8 mouse cellular contexts compared by ENCODE assay signal in genomic region chr7:16990006-16990744, GRCm38 (mm10). TPM values are rescaled to one million over a fixed set of nuclear protein-coding genes. Genes with fewer than 3 reads are reported as not detected.
DNase-seq lines count a peak whose midpoint lies in the region; ATAC-seq and TF ChIP-seq lines count a peak whose summit lies in the region.

No protein-coding gene starts in this region.

- H3K9me3 ChIP-seq in forebrain, postnatal 0 days (ENCODE audit: low read length), result no peaks in the 10 kb centered on the region
- H3K9me3 ChIP-seq in liver, embryonic 14.5 days (ENCODE audit: control insufficient read depth, low read length), result no peaks in the 10 kb centered on the region

- H3K4me2 ChIP-seq in forebrain, postnatal 0 days (ENCODE audit: low read depth), result no peak overlapping the region
- H3K4me2 ChIP-seq in liver, embryonic 14.5 days (ENCODE audit: low read depth), result peak overlapping the region; percentile 28; the same call in 1 of the 2 replicates

- peaks cover 16% of the 10 kb centered on the region for H3K4me1 ChIP-seq in forebrain, postnatal 0 days (ENCODE audit: insufficient read depth)
- H3K4me1 ChIP-seq in liver, embryonic 14.5 days (replicated peaks; ENCODE audit: control insufficient read depth in 2 of 2, insufficient read depth in 2 of 2, low read length in 1 of 2), result peaks cover 0 to 22% of the 10 kb centered on the region in 2 experiments; a peak in 2 of 4 replicates

- no peaks in the 10 kb centered on the region for H3K27me3 ChIP-seq in forebrain, postnatal 0 days (ENCODE audit: insufficient read depth, low read length)
- peaks cover 2% of the 10 kb centered on the region; the same call in 1 of the 2 replicates for H3K27me3 ChIP-seq in liver, embryonic 14.5 days (ENCODE audit: control insufficient read depth, insufficient read depth, low read length)

- DNase-seq in adrenal gland, postnatal 14 days, result peak; percentile 59
- no peak for DNase-seq in adrenal gland, adult 18-20 months (ENCODE audit: low spot score in 2 of 2)
- DNase-seq in forebrain, postnatal 0 days, result no peak
- DNase-seq in liver, embryonic 14.5 days (ENCODE audit: low read depth in 3 of 3, low spot score in 3 of 3), result no peak
- peak; percentile 62 for DNase-seq in thymus, postnatal 14 days
- no peak for DNase-seq in urinary bladder, postnatal 14 days (ENCODE audit: low spot score)
- no peak for DNase-seq in yolk sac, embryonic 10.5 days (ENCODE audit: low spot score)

- no peak for TF ChIP-seq EP300 in liver, embryonic 14.5 days (IDR thresholded peaks at IDR 0.05; ENCODE audit: low read depth)

- peak; percentile 86 for ATAC-seq in CD4-positive, CD25-positive, alpha-beta regulatory T cell, adult 4 months
- no peak for ATAC-seq in forebrain, postnatal 0 days
- no peak for ATAC-seq in liver, embryonic 14.5 days (ENCODE audit: insufficient read depth)

- H3K4me3 ChIP-seq in forebrain, postnatal 0 days (ENCODE audit: low read depth, low read length), result no peak overlapping the region
- H3K4me3 ChIP-seq in liver, embryonic 14.5 days (ENCODE audit: insufficient read depth in 1 of 2, low read depth in 2 of 2, low read length in 2 of 2), result no peak overlapping the region

- TF ChIP-seq CTCF in forebrain, postnatal 0 days (IDR thresholded peaks at IDR 0.05; ENCODE audit: low read depth), result no peak
- TF ChIP-seq CTCF in liver, embryonic 14.5 days (IDR thresholded peaks at IDR 0.05; ENCODE audit: low read depth), result no peak

- 31% methylated on average over 15 of the region's 15 CpGs for WGBS in forebrain, postnatal 0 days
- WGBS in liver, embryonic 14.5 days (ENCODE audit: insufficient replicate concordance), result 18% methylated on average over 15 of the region's 15 CpGs

- H3K27ac ChIP-seq in forebrain, postnatal 0 days (ENCODE audit: low read depth, low read length), result peak overlapping the region; percentile 64
- H3K27ac ChIP-seq in liver, embryonic 14.5 days, result no peak overlapping the region

- H3K36me3 ChIP-seq in forebrain, postnatal 0 days (ENCODE audit: insufficient read depth), result no peaks in the 10 kb centered on the region
- no peaks in the 10 kb centered on the region for H3K36me3 ChIP-seq in liver, embryonic 14.5 days (replicated peaks; ENCODE audit: control insufficient read depth, insufficient read depth, low read depth)

- no peak overlapping the region for H3K9ac ChIP-seq in forebrain, postnatal 0 days
- H3K9ac ChIP-seq in liver, embryonic 14.5 days (replicated peaks), result peak overlapping the region; percentile 6; the same call in 1 of the 2 replicates

RNA-seq across cellular contexts. Expression of gene Ccdc8, which starts 2.3 kb away (rescaled TPM):
- total RNA-seq in adrenal gland, postnatal 14 days (2021), result 18.4 and 20.9 TPM in 2 replicates
- total RNA-seq in adrenal gland, adult 18-20 months (2021), result 10 to 100 TPM; 18.3 TPM
- polyA plus RNA-seq in CD4-positive, CD25-positive, alpha-beta regulatory T cell, adult 4 months (2017; shearing (Covaris generic)), result under 1 TPM in 1 of 2 experiments, not detected in 1; 0.20 TPM
- total RNA-seq in forebrain, postnatal 0 days (2014; rRNA removed), result 4.0 and 5.2 TPM in 2 replicates
- 1.5 and 2.0 TPM in 2 replicates for polyA plus RNA-seq in forebrain, postnatal 0 days (2015; fragmentation: Nextera tagmentation; extraction: Ambion mirVana)
- 2.0 and 2.7 TPM in 2 replicates for polyA plus RNA-seq in liver, embryonic 14.5 days (2012; rRNA removed)
- polyA plus RNA-seq in liver, embryonic 14.5 days (2014; fragmentation: Nextera tagmentation; extraction: Ambion mirVana), result 1.5 and 2.3 TPM in 2 replicates

RNA-seq across cellular contexts. Expression of gene Gm42372, which starts 7.3 kb away (rescaled TPM):
- total RNA-seq in adrenal gland, postnatal 14 days (2021), result 1.3 and 1.6 TPM in 2 replicates
- 1 to 10 TPM; 1.6 to 2.0 TPM for total RNA-seq in adrenal gland, adult 18-20 months (2021)
- polyA plus RNA-seq in CD4-positive, CD25-positive, alpha-beta regulatory T cell, adult 4 months (2017; shearing (Covaris generic)), result 1 to 10 TPM; 4.8 to 4.9 TPM
- total RNA-seq in forebrain, postnatal 0 days (2014; rRNA removed), result 34.9 and 40.0 TPM in 2 replicates
- polyA plus RNA-seq in forebrain, postnatal 0 days (2015; fragmentation: Nextera tagmentation; extraction: Ambion mirVana), result 4.0 and 5.9 TPM in 2 replicates
- 0.01 and 0.02 TPM in 2 replicates for polyA plus RNA-seq in liver, embryonic 14.5 days (2012; rRNA removed)
- polyA plus RNA-seq in liver, embryonic 14.5 days (2014; fragmentation: Nextera tagmentation; extraction: Ambion mirVana), result 0.03 and 0.04 TPM in 2 replicates

RNA-seq across cellular contexts. Expression of gene Pnmal1, which starts 30.7 kb away (rescaled TPM):
- 4.6 and 5.6 TPM in 2 replicates for total RNA-seq in adrenal gland, postnatal 14 days (2021)
- total RNA-seq in adrenal gland, adult 18-20 months (2021), result 1 to 10 TPM; 3.5 to 4.0 TPM
- polyA plus RNA-seq in CD4-positive, CD25-positive, alpha-beta regulatory T cell, adult 4 months (2017; shearing (Covaris generic)), result not detected
- total RNA-seq in forebrain, postnatal 0 days (2014; rRNA removed), result 53.4 and 64.8 TPM in 2 replicates
- 51.1 and 61.5 TPM in 2 replicates for polyA plus RNA-seq in forebrain, postnatal 0 days (2015; fragmentation: Nextera tagmentation; extraction: Ambion mirVana)
- 0.01 and 0.03 TPM in 2 replicates for polyA plus RNA-seq in liver, embryonic 14.5 days (2012; rRNA removed)
- polyA plus RNA-seq in liver, embryonic 14.5 days (2014; fragmentation: Nextera tagmentation; extraction: Ambion mirVana), result 0.03 TPM in 1 of 2 replicates, not detected in the other

RNA-seq across cellular contexts. Expression of gene Ppp5c, which starts 37.5 kb away (rescaled TPM):
- total RNA-seq in adrenal gland, postnatal 14 days (2021), result 90.9 and 93.2 TPM in 2 replicates
- total RNA-seq in adrenal gland, adult 18-20 months (2021), result 10 to 100 TPM; 88.9 to 95.2 TPM
- 10 to 100 TPM; 56.6 to 76.0 TPM for polyA plus RNA-seq in CD4-positive, CD25-positive, alpha-beta regulatory T cell, adult 4 months (2017; shearing (Covaris generic))
- total RNA-seq in forebrain, postnatal 0 days (2014; rRNA removed), result 56.6 and 65.7 TPM in 2 replicates
- 129 and 137 TPM in 2 replicates for polyA plus RNA-seq in forebrain, postnatal 0 days (2015; fragmentation: Nextera tagmentation; extraction: Ambion mirVana)
- 61.7 and 68.3 TPM in 2 replicates for polyA plus RNA-seq in liver, embryonic 14.5 days (2012; rRNA removed)
- polyA plus RNA-seq in liver, embryonic 14.5 days (2014; fragmentation: Nextera tagmentation; extraction: Ambion mirVana), result 38.5 and 42.8 TPM in 2 replicates

RNA-seq across cellular contexts. Expression of gene Pnmal2, which starts 45.7 kb away (rescaled TPM):
- total RNA-seq in adrenal gland, postnatal 14 days (2021), result 24.6 and 27.2 TPM in 2 replicates
- 10 to 100 TPM; 24.4 to 33.3 TPM for total RNA-seq in adrenal gland, adult 18-20 months (2021)
- polyA plus RNA-seq in CD4-positive, CD25-positive, alpha-beta regulatory T cell, adult 4 months (2017; shearing (Covaris generic)), result not detected
- 98.9 and 133 TPM in 2 replicates for total RNA-seq in forebrain, postnatal 0 days (2014; rRNA removed)
- 87.5 and 134 TPM in 2 replicates for polyA plus RNA-seq in forebrain, postnatal 0 days (2015; fragmentation: Nextera tagmentation; extraction: Ambion mirVana)
- polyA plus RNA-seq in liver, embryonic 14.5 days (2012; rRNA removed), result 0.04 and 0.08 TPM in 2 replicates
- polyA plus RNA-seq in liver, embryonic 14.5 days (2014; fragmentation: Nextera tagmentation; extraction: Ambion mirVana), result 0.08 and 0.14 TPM in 2 replicates

Comparison
In these comparisons a context has a peak if more than half of its experiments do, and no peak if none do; other contexts are left out.
1. DNase-seq: peak in adrenal gland, postnatal 14 days (single experiment) and thymus, postnatal 14 days (single experiment); none in adrenal gland, adult 18-20 months (0 of 2), forebrain, postnatal 0 days (single experiment), liver, embryonic 14.5 days (0 of 3), urinary bladder, postnatal 14 days (single experiment) and yolk sac, embryonic 10.5 days (single experiment).
2. RNA of gene Gm42372, which starts 7.3 kb away (total RNA-seq): 34.9 to 40.0 TPM in forebrain, postnatal 0 days; 1.6 to 2.0 TPM in adrenal gland, adult 18-20 months and 1.3 to 1.6 TPM in adrenal gland, postnatal 14 days; every median in the first group is over 10 times any median in the second.